Mouse (Mus musculus) lung, postnatal 25 days (tissue): ENCODE data around the gene Emilin2.

Source experiments
- DNase-seq: peaks from one replicate; pipeline ENCODE4 v3.0.0; 2022; ENCODE audit warnings: low spot score

Emilin2 gene

GRCm38 (mm10) chr17:71265336-71266051, 46.3 kb downstream of the Emilin2 start:
- DNase-seq, result no peak

DNA sequence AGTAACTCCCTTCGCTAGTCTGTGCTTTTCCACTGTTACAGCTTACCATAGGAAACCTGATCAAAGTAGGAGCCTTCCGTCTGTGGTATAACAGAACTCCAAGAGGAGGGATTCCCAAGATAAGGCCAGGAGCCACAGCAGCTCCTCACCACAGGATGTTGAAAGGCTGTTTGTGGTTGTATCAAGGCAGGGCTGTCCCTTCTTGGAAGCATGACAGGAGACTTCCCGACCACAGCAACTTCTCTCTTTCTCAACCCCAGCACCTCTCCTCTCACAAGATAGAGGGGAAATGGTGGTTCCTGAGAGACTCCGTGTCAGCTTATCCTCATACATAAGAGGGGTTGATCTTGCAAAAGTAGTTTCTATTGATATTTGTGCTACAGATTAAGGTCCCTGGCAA, 47.0 kb downstream of the Emilin2 start:
- DNase-seq, result no peak

GRCm38 (mm10) chr17:71263136-71263535, 48.6 kb downstream of the Emilin2 start:
- DNase-seq, result no peak

GRCm38 (mm10) chr17:71260658-71261057, 51.1 kb downstream of the Emilin2 start:
- no peak for DNase-seq

DNA sequence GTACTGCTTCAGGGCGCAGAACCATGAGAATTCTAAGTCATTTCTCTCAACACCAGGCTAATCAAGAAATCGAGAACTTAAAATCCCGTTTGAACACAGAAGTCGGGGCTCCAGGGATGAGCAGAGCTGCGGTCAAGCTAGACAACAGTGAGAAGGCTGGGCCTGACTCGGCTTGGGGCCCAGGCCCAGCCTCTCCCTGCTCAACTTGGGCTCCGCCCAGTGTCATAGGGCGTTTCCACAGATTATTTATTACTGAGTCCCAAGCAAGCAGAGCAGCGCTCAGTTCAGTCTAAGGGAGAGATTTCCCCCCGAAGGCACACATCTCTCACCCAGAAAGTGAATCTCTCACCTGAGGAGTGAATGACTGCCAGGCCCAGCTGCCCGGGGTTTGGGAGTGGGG, 52.1 kb downstream of the Emilin2 start:
- no peak for DNase-seq

- DNase-seq, result no peak
These were observed 54.8 kb downstream of the Emilin2 start for GRCm38 (mm10) chr17:71256806-71257536.

DNA sequence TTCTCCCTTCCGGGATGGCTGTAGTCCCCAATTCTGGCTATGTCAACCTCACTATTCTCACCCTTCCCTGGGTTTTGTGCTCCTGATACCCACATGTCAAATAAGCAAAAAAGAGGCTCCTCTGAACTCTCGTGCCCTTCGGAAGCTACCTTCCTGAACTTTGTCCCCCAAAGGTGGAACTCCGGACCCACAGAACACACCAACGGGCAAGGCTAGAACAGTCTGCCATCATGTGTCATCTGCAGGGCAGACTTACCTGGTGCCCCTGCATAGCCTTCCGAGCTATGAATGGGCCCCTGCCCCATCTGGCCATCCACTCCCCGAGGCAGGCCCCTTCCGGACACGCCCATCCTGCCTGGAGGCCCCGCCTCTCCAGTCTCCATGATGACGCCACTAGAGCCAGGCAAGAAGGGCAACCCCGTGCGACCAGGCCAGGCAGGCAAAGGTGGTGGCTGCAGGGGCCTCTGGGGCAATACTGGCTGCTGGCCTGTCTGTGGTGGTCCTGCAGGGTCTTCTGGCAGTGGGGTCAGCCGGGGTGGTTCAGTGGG, 55.6 kb downstream of the Emilin2 start:
- no peak for DNase-seq

GRCm38 (mm10) chr17:71254736-71255135, 57.0 kb downstream of the Emilin2 start:
- no peak for DNase-seq

DNA sequence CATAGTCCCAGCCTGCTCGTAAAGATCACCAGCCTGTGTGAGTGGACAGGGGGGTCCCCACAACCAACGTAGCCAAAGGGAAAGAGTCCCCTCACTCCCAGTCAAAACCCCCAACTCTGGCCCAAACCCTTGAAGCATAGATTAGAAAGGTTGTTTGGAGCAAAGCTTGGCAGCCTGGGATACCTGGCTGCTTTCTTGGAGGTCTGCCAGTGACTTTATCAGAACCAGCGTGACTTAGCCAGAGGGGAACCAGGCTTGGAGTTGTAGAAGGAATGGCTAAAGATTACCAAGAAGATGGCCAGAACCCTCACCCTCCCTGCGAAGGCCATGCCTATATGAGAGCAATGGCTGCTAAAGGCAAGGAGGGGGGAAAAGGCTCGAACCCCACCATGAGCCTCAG, 57.7 kb downstream of the Emilin2 start:
- DNase-seq, result no peak

GRCm38 (mm10) chr17:71253391-71253790, 58.4 kb downstream of the Emilin2 start:
- DNase-seq, result no peak

GRCm38 (mm10) chr17:71252101-71252500, 59.7 kb downstream of the Emilin2 start:
- no peak for DNase-seq

DNA sequence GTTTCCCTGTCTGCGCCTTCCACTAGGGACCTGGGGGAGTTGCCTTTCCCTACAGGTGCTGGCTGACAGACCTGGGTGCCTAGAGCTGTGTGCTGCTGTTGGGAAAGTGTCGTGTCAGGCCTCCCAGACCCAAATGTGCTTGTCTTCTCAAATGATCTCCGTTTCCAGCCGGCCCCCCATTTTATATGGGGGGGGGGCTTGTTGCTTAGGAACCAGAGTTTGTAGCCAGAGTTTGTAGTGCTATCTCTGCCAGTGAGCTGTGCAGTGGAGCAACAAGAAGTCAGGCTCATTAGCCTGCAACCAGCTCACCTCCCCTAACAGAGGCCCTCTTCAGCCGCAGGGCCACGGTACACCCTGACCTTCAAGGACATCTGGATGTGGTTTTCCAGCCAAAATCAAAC, 60.2 kb downstream of the Emilin2 start:
- no peak for DNase-seq

DNA sequence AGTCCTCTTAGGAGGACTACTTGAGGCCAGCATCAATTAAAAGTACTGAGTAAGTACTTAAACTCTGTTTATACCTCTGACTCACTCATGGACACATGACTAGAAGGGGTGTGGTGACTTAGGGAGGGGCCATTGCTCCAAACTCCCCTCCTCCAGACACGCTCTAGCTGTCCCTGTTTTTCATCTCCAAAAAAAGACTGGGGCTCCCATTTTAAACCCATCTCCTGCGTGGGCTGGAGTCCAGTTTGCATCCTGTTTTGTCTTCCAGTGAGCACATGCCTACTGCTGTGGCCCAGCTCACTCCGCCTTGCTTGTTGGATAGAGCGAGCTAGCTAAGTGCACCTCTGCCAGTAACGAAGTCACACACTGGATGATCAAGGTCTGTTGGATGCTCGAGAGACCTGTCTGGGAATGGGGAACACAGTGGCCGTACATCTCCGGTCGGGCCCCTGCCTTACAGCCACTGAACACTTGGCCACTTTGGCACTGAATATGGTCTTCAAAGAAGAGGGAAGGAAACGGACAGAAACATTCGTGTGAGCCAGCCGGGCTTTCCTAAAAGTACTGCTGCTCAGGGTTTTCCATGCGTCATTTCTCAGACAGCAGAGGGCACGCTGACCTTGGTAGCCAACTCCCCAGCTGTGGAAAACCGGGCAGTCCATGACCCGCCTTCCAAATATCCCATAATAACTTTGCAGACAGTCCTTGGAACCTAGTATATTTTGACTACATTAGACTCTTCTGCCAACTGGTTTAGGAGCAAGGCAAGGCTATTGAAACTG, 60.8 kb downstream of the Emilin2 start:
- peak; percentile 68 for DNase-seq

DNA sequence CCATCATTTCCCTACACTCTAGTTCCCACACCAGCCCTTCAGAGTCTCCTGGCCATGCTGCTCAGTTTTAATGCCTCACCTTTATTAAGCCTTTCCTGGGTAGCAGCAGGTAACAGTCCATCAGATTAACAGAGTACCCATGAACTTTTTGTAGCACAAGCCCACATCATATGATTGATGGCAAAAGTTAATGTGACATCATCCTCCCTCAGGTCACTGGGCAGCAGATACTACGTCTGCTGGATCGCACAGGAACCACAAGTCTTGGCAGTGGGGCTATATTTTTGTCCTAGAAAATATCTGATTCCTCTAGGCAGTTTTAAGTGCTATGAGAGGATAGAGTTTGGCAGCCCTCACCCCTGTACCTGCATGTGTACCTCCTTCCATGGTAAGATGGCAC, 61.7 kb downstream of the Emilin2 start:
- DNase-seq, result no peak

- DNase-seq, result no peak
These were observed 62.8 kb downstream of the Emilin2 start for GRCm38 (mm10) chr17:71248963-71249362.

DNA sequence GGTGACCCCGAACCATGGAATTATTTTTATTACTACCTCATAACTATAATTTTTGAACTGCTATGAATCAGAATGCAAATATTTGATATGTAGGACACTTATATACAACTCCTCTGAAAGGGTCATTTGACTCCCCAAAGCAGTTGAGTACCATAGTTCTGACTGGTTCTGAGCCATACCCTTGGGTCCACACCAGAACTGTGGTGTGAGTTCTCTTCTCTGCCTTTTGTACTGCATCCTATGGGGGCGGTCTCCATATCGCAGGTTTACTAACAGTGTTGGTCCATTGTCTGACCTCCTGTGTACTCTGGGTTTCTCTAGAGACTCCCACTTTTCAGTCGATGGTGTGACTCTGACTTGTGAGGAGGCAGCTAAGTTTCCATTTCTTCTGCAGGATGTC, 65.8 kb downstream of the Emilin2 start:
- no peak for DNase-seq

- DNase-seq, result no peak
These were observed 66.6 kb downstream of the Emilin2 start for GRCm38 (mm10) chr17:71245133-71245532.

- no peak for DNase-seq
These were observed 69.1 kb downstream of the Emilin2 start for GRCm38 (mm10) chr17:71242666-71243065.

GRCm38 (mm10) chr17:71240811-71241210, 71.0 kb downstream of the Emilin2 start:
- DNase-seq, result no peak

DNA sequence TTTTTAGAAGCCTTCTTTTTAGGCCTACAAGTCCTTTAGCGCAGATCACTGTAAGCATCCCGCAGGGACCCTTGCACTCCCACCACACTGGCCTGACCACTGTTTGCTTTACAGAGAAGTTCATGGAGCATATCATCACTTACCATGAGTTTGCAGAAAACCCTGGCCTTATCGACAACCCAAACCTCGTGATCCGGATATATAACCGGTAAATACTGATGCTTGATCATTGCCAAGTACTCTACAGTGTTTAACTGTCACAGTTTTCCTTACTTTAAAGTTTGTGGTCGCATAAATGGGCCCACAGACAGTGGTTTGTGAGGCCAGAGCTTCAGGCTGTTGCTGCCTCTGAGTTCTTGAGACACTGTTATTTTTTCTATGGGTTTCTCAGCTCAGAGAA, 73.3 kb downstream of the Emilin2 start:
- no peak for DNase-seq

DNA sequence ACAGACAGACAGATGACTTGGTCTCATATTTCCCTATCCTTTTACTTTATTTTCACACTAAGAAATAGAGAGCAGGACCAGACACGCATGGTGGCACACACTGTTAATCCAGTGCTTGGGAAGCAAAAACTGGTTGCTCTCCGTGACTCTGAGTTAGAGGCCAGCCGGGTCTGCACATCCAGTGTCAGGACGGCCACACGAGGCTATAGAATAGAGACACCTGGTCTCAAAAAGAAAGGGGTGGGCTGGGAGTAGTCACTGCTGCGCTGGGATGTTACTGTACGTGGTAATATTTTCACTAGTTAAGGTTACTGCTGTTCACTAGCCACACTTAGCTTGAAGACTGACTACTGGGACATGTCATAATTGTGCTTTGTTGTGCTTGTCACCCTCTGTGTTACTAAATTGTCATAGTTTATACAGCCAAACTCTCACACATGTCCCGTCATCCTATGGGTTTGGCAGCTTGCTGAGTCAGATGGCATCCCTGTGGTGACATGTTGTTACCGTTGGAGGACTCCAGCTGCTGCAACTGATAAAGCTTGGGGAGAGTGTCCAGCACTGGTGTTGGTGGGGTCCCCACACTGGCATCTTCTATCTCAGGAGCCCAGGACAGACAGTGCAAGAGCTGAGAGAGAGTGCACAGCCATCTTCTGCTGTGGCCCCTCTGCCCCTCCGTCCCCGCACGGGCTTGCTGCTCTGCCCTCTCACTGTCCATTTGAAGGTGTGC, 76.4 kb downstream of the Emilin2 start:
- DNase-seq, result no peak

DNA sequence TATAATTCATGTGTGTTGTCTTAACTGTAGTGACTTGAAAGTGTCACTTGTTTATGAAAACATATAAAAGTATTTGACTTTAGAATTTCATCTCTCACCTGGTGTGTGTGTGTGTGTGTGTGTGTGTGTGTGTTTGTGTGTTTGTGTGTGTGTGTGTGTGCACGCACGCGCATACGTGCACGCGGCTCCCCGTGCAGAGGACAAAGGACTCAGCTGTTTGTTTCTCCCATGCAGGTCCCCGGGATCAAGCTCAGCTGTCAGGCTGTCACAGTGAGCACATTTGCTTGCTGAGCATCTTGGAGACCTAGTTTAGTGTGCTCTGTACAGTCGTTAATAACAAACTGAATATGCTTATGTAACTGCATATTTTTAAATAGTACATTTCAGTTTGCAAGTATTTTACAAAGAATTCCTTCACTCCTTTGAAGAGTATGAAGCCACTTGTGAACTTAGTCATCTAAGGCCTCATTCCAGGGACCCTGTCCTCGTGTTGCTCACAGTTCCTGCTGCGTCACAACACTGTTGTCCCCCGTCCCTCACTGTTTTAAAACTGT, 77.7 kb downstream of the Emilin2 start:
- DNase-seq, result no peak
